Mouse (Mus musculus): ENCODE measurements around the gene Akt1.

Akt1 gene

GRCm38 (mm10) chr12:112660576-112661326 lies 13.9 kb downstream of the Akt1 start:
- DNase-seq (ENCODE audit: low spot score): peak; percentile 77

DNA sequence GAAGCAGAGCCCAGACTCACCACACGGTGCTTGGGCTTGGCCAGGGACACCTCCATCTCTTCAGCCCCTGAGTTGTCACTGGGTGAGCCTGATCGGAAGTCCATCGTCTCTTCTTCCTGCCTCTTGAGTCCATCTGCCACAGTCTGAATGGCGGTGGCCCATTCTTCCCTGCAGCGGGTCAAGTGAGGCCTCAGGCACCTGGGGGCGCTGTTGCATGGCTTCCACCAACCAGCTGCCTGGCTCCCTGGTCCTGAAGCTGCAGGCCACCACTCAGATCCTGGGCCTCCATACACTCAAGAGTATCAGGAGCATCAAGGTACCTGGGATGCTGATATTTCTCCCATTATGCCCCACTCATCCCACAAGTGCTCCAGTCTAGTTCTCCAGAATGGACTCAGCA lies 15.6 kb downstream of the Akt1 start:
- DNase-seq (ENCODE audit: low spot score): peak; percentile 62

GRCm38 (mm10) chr12:112658619-112659018 lies 16.1 kb downstream of the Akt1 start:
- DNase-seq (ENCODE audit: low spot score): no peak

DNA sequence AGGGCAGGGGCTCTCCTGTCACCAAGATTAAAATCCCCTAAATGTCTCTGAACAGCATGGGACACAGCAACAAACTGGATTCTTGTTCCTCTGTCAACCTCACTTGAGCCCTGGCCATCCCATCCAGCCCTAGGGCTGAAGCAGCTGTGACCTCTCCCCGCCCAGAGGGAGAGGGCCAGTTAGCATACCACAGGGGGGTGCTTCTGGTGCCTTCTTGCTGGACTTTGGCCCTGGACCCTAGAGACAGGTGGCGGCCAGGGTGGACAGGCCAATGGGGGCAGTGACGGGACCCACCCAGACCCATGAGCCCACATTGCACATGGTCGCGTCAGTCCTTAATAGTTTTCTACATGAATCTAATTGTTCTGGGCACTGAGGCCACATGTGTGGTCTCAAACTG lies 20.6 kb downstream of the Akt1 start:
- no peak for DNase-seq (ENCODE audit: low spot score)

DNA sequence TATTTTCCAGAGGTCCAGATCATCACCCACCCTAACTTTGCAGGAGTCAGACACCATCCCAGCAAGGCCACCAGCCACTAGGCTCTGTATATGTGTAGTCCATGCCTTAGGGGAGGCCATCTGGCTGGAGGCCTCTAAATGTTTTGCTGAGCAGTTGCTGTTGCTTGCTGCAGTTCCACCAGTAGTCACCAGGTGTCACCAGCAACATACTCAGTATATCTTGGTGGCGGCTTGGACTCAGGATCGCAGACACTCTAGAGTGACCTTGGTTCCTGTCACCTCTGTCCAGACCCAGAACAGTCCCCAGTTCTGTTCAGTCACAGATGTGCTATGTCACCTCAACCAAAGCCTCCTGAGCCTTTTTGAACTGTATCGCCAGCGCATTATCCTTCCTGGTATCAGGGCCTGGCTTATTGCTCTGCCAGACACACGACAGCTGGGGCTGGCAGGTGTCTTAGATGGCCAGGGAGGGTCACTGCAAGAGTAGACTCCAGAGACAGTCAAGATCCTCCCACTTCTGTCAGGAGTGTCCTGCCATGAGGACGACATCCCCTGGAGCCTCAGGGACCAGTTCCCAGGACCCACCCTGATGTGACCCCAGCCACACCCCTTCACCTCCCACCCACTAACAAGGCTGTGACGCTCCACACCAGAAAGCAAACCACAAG lies 21.4 kb downstream of the Akt1 start:
- peak; percentile 96 for DNase-seq (ENCODE audit: low spot score)

- DNase-seq (ENCODE audit: low spot score): no peak
Observed at GRCm38 (mm10) chr12:112651778-112652439, 22.8 kb downstream of the Akt1 start.

- no peak for DNase-seq (ENCODE audit: low spot score)
Observed at GRCm38 (mm10) chr12:112648081-112648480, 26.6 kb downstream of the Akt1 start.

- DNase-seq (ENCODE audit: low spot score): no peak
Observed at GRCm38 (mm10) chr12:112646139-112646538, 28.5 kb downstream of the Akt1 start.

DNA sequence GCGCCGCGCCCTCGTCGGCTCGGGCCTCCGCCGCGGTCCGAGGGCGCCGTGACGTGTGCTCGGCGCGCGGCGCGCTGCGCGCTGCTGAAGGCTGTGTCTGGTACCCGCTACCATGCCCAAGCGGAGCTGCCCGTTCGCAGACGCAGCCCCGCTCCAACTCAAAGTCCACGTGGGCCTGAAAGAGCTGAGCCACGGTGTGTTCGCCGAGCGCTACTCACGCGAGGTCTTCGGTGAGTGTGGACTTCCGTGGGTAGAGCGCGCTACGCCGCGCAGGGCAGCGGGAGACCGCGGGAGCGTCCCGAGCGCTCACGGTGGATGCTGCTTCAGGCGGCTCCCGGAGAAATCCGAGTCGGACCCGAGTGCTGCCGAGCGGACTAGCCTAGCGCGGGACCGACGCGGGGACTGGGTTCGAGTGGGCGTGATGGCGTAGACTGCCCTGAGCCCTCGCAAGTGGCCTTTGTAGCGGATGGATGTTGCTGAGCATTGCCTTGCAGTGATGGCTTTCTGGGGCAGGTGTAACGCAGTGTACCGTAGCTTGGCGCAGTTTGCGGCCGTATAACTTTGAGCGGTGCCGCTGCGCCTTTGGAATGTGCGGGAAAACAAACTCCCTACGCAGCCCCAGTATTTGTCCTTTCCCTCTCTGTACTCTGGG lies 29.7 kb downstream of the Akt1 start:
- no peak for DNase-seq (ENCODE audit: low spot score)

GRCm38 (mm10) chr12:112644180-112644854 lies 30.4 kb downstream of the Akt1 start, which contains the start of gene Siva1:
Siva1 (plus strand) TSS chr12:112644679.
- DNase-seq (ENCODE audit: low spot score): peak; percentile 99

DNA sequence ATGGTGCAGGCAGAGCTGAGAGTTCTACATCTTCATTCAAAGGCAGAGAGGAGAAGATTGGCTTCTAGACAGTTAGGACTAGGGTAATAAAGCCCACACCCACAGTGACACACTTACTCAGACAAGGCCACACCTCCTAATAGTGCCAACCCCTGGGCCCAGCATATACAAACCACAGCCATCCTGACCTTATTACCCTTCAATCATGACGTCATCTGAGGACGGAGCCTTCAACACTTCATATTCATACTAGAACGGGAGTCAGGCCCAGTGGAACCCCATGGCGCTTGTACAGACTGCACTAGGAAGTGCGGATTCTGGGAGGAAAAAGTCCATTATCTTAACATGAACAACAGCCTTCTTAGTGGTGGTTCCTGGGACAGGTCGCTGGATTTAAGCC lies 31.6 kb downstream of the Akt1 start:
- DNase-seq (ENCODE audit: low spot score): no peak

DNA sequence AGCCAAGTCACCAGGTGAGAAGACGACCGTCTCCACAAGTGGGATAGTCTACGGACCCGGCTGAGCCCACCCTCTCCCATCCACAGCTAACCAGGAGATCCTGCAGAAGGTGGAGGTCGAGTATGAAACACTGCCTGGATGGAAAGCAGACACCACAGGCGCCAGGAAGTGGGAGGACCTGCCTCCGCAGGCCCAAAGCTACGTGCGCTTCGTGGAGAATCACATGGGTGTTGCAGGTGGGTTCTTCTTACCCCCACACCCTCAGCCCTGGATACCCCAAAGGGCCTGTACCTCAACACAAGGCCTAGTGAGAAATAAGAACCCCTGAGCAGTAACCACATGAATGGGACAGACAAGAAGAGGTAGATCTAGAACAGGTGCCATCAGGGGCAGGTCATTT lies 35.2 kb downstream of the Akt1 start:
- DNase-seq (ENCODE audit: low spot score): no peak

GRCm38 (mm10) chr12:112633686-112634085 lies 41.0 kb downstream of the Akt1 start:
- DNase-seq (ENCODE audit: low spot score): no peak

GRCm38 (mm10) chr12:112632907-112633306 lies 41.8 kb downstream of the Akt1 start:
- no peak for DNase-seq (ENCODE audit: low spot score)

DNA sequence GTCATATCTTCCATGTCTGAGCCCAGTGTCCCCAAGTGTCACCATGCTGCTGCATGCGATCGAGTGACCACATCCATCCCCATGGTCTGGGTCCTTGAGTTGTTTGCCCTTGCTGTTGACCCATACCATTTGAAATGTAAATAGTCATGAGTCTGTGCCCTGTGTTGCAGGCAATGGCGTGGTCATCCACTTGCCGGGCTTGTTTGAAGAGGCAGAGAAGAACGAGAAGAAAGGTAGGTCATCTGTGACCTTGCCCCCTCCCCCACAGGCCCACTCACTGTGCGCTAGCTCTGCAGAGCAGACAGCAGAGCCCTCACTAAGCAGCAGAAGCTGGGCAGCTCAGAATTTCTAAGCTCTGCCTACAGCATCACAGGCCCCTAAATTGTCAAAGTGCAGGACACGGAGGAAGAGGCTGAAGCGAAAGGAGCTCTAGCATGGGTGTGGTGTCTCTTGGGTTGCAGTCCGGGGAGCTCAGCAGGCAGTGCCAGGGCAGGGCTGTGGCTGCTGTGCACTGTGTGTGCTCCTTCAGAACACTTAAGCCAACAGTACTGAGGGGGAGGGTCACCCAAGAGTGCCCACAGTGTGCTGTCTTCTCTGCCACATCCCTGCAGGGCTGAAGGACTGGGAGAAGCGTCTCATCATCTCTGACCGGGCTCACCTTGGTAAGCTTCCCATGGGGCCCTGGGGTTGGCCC lies 42.5 kb downstream of the Akt1 start:
- no peak for DNase-seq (ENCODE audit: low spot score)

GRCm38 (mm10) chr12:112631472-112631871 lies 43.2 kb downstream of the Akt1 start:
- DNase-seq (ENCODE audit: low spot score): no peak

GRCm38 (mm10) chr12:112630796-112631195 lies 43.9 kb downstream of the Akt1 start:
- no peak for DNase-seq (ENCODE audit: low spot score)

DNA sequence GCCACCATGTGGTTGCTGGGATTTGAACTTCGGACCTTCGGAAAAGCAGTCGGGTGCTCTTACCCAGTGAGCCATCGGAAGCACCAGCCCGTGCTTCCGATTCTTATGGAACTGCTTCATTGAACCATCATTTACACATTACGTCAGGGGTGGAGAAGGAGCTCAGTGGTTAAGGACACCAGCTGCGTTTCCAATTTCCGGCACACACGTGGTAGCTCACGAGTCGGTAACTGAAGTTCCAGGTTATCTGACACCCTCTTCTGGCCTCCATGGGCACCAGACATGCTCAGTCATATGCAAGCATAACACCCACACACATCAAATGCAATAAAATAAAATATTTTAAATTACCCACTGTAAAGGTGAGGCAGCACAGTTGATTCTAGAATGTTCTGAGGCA lies 44.7 kb downstream of the Akt1 start:
- DNase-seq (ENCODE audit: low spot score): no peak

DNA sequence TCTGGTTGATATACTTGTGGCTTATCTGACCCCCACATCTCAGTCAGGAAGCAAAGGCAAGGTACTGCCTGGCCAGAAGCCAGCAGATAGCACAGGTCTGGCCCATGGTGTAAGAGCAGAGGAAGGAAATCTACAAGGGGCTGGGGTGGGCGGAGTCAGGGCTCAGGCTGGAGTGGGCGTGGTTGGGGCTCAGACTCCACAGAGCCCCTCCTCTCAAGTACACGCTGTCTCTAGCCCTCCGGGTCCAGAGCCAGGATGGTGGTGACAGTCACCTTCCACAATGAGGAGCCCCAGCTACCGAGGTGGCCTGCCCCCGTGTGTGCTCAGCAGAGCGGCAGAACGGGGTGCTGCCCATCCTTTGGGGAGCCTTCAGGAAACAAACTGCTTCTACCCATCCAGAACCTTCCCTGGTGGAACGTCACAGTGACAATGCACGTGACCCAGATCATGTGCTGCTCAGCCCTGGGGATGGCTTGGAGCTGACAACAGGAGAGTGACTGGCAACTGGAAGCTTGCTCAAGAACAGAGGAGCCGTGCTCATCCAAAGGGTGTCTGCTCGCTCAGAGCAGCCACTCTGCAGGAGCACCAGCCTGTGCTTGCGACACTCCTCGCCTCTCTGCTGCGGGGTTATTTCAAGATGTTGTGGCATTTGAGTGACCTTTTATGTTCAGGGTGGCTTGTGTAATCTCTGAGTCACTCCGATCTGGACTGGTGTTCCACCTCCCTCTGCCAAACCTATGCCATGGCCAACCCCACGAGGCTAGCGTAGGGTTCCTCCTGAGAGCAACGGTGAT lies 45.6 kb downstream of the Akt1 start:
- DNase-seq (ENCODE audit: low spot score): peak; percentile 52

GRCm38 (mm10) chr12:112628197-112628596 lies 46.5 kb downstream of the Akt1 start:
- DNase-seq (ENCODE audit: low spot score): no peak

Data from retina, embryonic 14.5 days (tissue).